Mouse (Mus musculus): ENCODE measurements at regions not wholly inside any gene's neighbourhood (a gene's known extent, or its start where the extent isn't known, plus 50 kb on each side); places are given as distances from the start of the nearest gene placed in this dataset.
A peak's percentile ranks its signal among the peaks of the same experiment; 100 is the strongest.

DNA sequence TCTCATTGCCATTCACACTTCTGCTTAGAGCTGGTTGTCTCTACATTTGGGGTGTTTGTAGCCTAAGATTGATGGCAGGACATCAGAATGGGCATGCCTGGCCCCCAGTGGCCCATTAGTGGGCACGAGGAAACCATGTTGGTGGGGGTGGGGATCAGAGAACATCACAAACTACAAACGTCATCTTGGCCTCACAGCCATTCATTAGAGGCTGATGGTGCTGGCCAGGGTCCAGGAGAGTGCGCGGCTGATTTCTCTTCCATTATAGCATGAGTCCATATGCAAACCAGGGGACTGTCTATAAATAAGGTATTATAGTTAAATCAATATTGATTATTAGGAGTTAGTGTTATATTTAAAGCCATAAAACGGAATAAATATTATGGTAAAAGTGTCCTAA lies 67.9 kb downstream of the 3100002H09Rik start:
- DNase-seq (ENCODE audit: low spot score in 2 of 2): no peak
- intact Hi-C loops (cut with DNase I): no loop called here

DNA sequence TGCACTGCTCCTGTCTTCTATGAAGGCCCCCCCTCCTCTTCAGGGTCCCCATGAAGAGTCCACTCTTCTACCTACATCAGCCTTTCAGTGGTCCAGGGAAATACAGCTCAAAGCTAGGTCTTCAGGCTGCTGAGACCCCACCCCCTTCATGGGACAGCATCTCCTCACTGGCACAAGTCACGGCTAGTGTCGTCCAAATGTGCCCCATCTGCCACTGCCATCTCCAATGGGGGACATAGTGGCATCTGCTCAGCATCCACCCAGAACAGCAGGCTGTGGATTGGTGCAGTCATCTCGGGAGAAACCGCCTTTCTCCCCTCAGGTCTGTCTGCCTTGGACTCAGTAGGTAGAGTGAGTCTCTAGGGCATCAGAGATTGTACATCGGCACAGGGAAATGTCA lies 72.1 kb downstream of the 3100002H09Rik start:
- no peak for DNase-seq (ENCODE audit: low spot score in 2 of 2)
- intact Hi-C loops (cut with DNase I): no loop called here

DNA sequence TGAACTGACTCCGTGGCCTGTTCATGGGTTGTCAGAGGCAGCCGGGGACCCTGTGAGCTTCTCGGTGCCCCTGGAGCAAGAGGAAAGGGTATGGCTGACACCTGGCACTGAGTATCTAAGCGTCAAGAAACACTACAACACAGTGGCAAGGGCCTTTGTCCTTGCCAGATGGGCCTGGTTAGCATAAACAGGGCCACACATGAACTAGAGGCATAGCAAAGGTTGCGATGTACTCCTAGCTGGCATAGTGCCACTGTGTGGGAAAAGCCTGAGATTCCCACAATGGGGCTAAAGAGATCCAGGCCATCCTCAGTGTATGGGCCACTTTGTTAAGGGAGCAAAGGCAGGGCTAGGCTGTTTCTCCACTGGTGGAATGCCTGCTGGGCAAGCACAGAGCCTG lies 72.9 kb downstream of the 3100002H09Rik start:
- no peak for DNase-seq (ENCODE audit: low spot score in 2 of 2)
- intact Hi-C loops (cut with DNase I): no loop called here

GRCm38 (mm10) chr4:124533614-124534013 lies 77.0 kb downstream of the 3100002H09Rik start:
- intact Hi-C loops (cut with DNase I): no loop called here
- no peak for DNase-seq (ENCODE audit: low spot score in 2 of 2)

DNA sequence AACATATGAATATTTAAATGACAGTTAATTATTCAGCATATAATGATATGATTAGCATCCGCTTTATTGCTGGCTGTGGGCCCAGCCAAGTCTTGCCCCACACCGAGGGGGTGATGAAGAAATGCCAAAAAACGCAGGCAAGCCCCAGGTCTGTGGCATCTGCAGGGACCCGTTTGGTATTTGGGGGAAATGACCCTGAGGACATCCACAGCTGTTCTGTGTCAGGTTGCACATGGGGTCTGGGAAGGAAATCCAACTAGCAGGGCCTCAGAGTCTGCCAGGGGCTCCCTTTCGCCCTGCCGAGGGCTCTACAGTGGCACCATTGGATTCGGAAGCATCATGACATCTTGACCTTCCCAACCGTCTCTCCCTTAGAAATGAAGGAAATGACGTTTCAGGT lies 80.0 kb downstream of the 3100002H09Rik start:
- intact Hi-C loops (cut with DNase I): no loop called here
- no peak for DNase-seq (ENCODE audit: low spot score in 2 of 2)

- intact Hi-C loops (cut with DNase I): no loop called here
- DNase-seq (ENCODE audit: low spot score in 2 of 2): no peak
Measured at GRCm38 (mm10) chr4:124526822-124527221, 83.8 kb downstream of the 3100002H09Rik start.

GRCm38 (mm10) chr4:124526362-124526761 lies 84.2 kb downstream of the 3100002H09Rik start:
- DNase-seq (ENCODE audit: low spot score in 2 of 2): no peak
- intact Hi-C loops (cut with DNase I): no loop called here

DNA sequence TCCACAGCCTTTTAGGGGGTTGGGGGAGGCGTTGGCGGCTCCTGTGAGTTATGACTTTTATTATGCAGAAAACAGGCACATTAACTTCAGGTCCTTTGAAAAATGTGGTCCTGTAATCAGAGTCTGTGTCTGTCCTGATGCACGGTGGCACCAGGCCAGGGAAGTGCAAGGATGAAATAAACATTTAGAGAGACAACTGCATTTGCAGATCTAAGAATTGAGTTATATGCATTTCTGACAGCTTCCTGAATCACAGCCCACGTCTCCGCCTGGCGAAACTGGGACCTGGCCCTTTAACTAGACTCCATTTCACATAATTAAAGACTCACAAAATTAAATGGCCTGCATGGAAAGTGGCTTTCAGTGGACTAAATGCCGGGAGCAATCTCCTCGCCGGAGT lies 90.3 kb downstream of the 3100002H09Rik start:
- intact Hi-C loops (cut with DNase I): no loop called here
- no peak for DNase-seq (ENCODE audit: low spot score in 2 of 2)

DNA sequence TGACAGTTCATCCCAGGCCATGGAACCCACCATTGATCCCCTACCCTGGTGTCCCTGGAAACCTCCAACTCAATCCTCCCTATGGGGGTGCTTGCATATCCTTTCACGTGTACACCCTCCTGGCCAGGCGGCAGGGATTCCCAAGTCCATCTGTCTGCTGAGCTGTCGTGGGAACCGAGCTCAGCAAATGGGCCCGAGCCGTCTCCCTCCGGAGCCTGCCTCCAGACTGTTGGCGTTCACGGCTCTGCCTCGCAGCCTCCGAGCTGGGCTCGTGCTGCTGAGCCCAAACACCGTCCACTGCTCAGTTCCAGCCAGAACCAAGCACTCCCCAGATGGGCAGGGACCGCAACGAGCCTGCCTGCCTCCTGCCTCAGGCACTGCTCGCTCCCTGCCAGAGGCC lies 98.8 kb downstream of the 3100002H09Rik start:
- peak; percentile 42 to 50 for DNase-seq (ENCODE audit: low spot score in 2 of 2)
- intact Hi-C loops (cut with DNase I): no loop called here

- no peak for DNase-seq (ENCODE audit: low spot score in 2 of 2)
- intact Hi-C loops (cut with DNase I): no loop called here
Measured at GRCm38 (mm10) chr4:124510816-124511215, 99.8 kb downstream of the 3100002H09Rik start.

- peak; percentile 34 to 48 for DNase-seq (ENCODE audit: low spot score in 2 of 2)
- intact Hi-C loops (cut with DNase I): no loop called here
Measured at GRCm38 (mm10) chr4:124509695-124510094, 100.9 kb downstream of the 3100002H09Rik start.

- no peak for DNase-seq (ENCODE audit: low spot score in 2 of 2)
- intact Hi-C loops (cut with DNase I): no loop called here
Measured at GRCm38 (mm10) chr4:124506083-124506647, 104.4 kb downstream of the 3100002H09Rik start.

- intact Hi-C loops (cut with DNase I): no loop called here
- no peak for DNase-seq (ENCODE audit: low spot score in 2 of 2)
Measured at GRCm38 (mm10) chr4:124501785-124502184, 108.8 kb downstream of the 3100002H09Rik start.

GRCm38 (mm10) chr4:124498043-124498442 lies 112.6 kb downstream of the 3100002H09Rik start:
- intact Hi-C loops (cut with DNase I): no loop called here
- DNase-seq (ENCODE audit: low spot score in 2 of 2): peak; percentile 11 to 29

DNA sequence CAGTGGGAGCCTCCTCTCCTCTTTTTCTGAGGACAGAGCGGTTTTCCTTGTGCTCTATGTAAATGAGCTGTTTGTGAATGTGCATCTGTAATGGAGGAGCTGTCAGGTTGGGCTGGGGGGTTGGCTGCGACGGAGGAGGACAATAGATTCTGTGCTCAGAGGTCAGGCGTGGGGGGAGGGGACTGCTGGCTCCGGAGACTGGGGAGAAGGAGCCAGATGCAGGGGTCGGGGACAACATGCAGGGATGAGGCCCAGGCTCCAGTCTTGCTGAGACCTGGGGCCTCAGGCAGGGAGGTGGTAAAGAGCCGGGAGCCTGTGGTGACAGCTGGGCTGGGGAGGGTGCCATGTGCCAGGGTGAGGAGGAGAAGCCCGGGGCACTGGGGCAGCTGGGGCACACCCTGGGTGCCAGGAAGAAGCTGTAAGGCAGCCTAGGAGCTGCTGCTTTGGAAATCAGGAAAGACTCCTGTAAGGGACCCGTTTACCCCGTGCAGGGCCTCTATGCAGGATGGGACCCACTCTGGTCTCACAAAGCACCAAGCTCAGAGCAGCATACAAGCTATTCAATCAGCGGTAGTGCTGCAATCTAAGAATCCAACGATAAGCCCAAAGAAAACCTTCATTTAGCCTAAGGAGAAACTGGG lies 124.5 kb downstream of the 3100002H09Rik start:
- no peak for DNase-seq (ENCODE audit: low spot score in 2 of 2)
- intact Hi-C loops (cut with DNase I): no loop called here

DNA sequence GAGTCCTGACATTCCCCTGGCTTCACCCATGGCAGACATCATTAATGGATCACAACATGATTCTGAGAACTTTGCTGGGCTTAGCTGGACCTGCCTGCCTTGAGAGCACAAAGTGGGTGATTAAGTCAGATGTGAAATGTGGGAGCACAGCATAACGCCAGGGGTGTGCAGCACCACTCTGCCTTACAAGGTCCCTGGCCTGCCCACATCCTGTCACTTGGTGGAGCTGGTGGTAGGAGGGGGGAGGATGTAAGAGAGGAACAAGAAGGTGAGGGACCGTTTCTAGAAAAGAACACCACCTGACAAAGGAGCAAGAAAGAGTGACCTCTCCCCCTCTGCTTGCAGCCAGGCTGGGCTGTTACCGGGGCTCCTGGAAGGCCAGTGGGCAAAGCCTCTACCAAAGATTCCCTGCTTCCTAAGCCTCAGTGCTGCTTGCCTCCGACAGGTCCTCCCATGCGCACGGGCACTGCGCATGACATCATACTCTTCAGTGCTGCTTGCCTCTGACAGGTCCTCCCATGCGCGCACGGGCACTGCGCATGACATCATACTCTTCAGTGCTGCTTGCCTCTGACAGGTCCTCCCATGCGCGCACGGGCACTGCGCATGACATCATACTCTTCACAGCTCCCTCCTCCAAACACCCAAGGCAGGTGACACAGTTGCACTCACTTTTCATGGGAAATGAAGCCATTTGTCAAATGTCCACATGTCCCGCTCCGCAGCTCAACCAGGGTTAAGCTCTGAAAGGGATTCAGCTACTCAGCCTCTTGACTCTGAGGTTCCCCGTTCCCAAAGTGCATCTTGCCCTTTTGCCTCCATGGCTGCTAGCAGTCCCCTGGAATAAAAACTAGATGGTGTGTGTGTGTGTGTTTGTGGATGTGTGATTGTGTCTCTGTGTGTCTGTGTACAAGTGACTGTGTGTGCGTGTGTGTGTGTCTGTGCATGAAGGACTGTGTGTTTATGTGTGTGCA lies 125.7 kb downstream of the 3100002H09Rik start:
- intact Hi-C loops (cut with DNase I): no loop called here
- DNase-seq (ENCODE audit: low spot score in 2 of 2): no peak

DNA sequence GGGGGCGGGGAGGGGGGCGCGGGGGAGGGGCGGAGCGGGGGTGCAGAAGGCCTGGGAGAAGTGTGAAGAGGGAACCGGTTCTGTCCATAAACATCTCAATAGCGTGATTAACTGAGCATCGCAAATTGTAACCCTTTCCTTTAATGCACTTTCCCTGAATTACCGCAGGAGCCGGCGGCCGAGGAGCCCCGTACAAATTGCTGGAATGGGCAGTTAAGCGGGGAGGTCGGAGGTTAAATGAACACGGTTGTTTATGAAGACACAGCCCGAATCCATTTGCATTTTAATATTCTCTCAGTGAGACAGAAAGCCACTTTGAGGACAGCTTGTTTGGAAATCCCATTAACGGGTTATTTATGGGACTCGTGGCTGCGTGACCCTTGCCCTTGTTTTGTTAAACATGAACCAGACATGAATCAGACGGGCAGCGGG lies 132.7 kb downstream of the 3100002H09Rik start:
- DNase-seq (ENCODE audit: low spot score in 2 of 2): no peak
- intact Hi-C loops (cut with DNase I): no loop called here

DNA sequence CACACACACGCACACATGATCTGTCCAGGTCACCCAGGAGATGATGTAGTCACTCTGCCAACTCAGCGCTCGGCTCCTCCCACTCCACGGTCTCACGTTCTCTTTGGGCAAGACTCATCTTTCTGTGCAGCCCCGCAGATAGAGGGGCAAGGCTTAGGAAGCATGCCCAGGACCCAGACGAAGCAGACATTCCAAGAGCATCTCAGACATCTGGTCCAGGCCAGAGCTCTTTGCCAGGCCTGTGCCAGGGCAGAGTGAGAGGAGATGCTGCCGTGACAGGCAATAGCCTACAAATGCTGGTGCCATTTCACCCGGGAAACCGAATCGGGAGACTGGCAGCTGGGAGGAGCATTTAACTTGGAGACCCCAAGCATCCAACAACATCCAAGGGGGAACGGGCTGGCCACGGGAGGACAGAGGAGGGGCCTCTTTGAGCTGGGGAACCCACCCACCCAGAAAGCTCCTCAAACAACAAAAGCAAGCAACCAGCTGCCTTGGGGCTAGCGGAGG lies 133.2 kb downstream of the 3100002H09Rik start:
- intact Hi-C loops (cut with DNase I): no loop called here
- no peak for DNase-seq (ENCODE audit: low spot score in 2 of 2)

DNA sequence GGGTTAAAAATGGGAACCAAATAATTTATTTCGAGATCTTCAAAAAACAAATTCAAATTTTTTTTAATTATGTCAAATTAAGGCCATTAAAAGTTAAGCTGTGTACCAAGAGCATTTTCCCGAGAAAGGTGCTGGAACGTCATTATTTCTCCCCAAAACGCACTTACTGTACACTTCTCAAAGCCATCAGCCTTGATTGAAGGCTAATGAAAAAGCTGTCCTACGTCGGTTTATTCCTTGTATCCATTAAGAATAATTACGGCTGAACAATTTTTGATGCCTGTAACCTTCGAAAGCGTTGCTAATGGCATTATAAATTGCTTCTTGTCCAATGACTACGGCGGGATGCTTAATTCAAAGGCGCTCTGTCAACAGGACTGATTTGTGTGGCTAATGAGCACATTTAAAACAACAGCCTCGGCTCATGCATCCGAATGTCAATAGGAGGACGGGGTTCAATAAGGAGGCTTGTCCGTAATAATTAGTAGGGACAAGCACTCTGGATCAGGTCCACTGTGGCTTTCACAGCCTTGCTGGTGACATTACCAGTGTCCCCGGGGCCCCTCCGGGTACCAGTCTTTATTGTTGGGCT lies 145.3 kb downstream of the 3100002H09Rik start:
- DNase-seq (ENCODE audit: low spot score in 2 of 2): no peak
- intact Hi-C loops (cut with DNase I): no loop called here
